Mouse (Mus musculus) small intestine, adult 2 months (tissue): ENCODE results near the gene Hes2. TPM values are rescaled to one million over a fixed set of nuclear protein-coding genes. Genes with fewer than 3 reads are reported as not detected.
A peak's percentile ranks its signal among the peaks of the same experiment; 100 is the strongest.

Experiments
- H3K27ac ChIP-seq: fragments of 200-500 bp; 2 replicates; pipeline ENCODE4 v1.5.1; 2012; ENCODE audit warnings: low read depth, low read length, control low read depth, inconsistent platforms; ENCODE audit not compliant: insufficient read depth
- H3K27me3 ChIP-seq: fragments of 200-500 bp; 2 replicates; pipeline ENCODE4 v1.6.1; 2012; ENCODE audit warnings: mild to moderate bottlenecking, moderate library complexity, low read length, inconsistent platforms; ENCODE audit not compliant: control insufficient read depth, insufficient read depth
- H3K36me3 ChIP-seq: fragments of 200-500 bp; 2 replicates; pipeline ENCODE4 v1.6.1; 2012; ENCODE audit warnings: mild to moderate bottlenecking, low read length, control low read depth, inconsistent platforms; ENCODE audit not compliant: control insufficient read depth, insufficient read depth
- H3K4me1 ChIP-seq: fragments of 200-500 bp; 2 replicates; pipeline ENCODE4 v1.6.1; 2012; ENCODE audit warnings: low read length, inconsistent platforms, mixed read lengths; ENCODE audit not compliant: control insufficient read depth, insufficient read depth, insufficient read length
- H3K4me3 ChIP-seq: fragments of 200-500 bp; 2 replicates; pipeline ENCODE4 v1.5.1; 2012; ENCODE audit warnings: low read depth, mild to moderate bottlenecking, control low read depth, inconsistent platforms, low read length, moderate library complexity
- CTCF ChIP-seq: fragments of 200-500 bp; IDR thresholded peaks from 2 replicates; pipeline ENCODE4 v1.5.1; 2012; ENCODE audit warnings: low read depth, mild to moderate bottlenecking, control low read depth, inconsistent platforms, low read length, moderate library complexity, mixed read lengths; ENCODE audit not compliant: insufficient replicate concordance, insufficient read length; ENCODE audit errors: extremely low read depth
- POLR2A ChIP-seq: fragments of 200-500 bp; IDR thresholded peaks from 2 replicates; pipeline ENCODE4 v1.6.1; 2012; ENCODE audit warnings: low read depth, mild to moderate bottlenecking, control low read depth, inconsistent platforms, low read length, moderate library complexity
- WGBS: fragments of 180-500 bp; shearing (Covaris S2); methylation state at CpG from one replicate; pipeline ENCODE4 v1.1.7; 2018; 5-methylcytosine and 5-hydroxymethylcytosine counted together
- polyA plus RNA-seq: library from polyadenylated mRNA; depleted of rRNA; stranded (reverse); fragments of >200 nt; gene quantifications from 2 replicates; pipeline ENCODE4 v1.2.3, GENCODE M21; 2012

The Hes2 gene
- polyA plus RNA-seq, 1 experiment = 51.7 TPM

- WGBS = 80% methylated on average over 9 of the region's 9 CpGs
- H3K27ac ChIP-seq = no peak overlapping the region
Measured at GRCm38 (mm10) chr4:152187142-152187541, 28.5 kb downstream of the Hes2 start.

GRCm38 (mm10) chr4:152188651-152189050 lies 30.0 kb downstream of the Hes2 start:
- H3K4me1 ChIP-seq = peaks cover 26% of the 10 kb centered on the region
- 0 out of 2 replicates have a peak, but pooled peaks cover under 1% of the 10 kb centered on the region for H3K36me3 ChIP-seq
- H3K4me3 ChIP-seq = no peak overlapping the region
- no peak for TF ChIP-seq POLR2A
- TF ChIP-seq CTCF = no peak
- 92% methylated on average over 2 of the region's 2 CpGs for WGBS
- no peak overlapping the region for H3K27ac ChIP-seq
- H3K27me3 ChIP-seq = no peaks in the 10 kb centered on the region

More at GRCm38 (mm10) chr4:152187142-152187541, 28.5 kb downstream of the Hes2 start:
- H3K4me1 ChIP-seq = peaks cover 23% of the 10 kb centered on the region
- TF ChIP-seq CTCF (no peak), POLR2A (no peak)
- no peak overlapping the region for H3K4me3 ChIP-seq
- 0 out of 2 replicates have a peak, but pooled peaks cover 2% of the 10 kb centered on the region for H3K36me3 ChIP-seq
- H3K27me3 ChIP-seq = no peaks in the 10 kb centered on the region

- Histone ChIP-seq H3K27me3 (no peaks in the 10 kb centered on the region), H3K4me3 (no peak overlapping the region), H3K36me3 (no peaks in the 10 kb centered on the region), H3K4me1 (peaks cover 26% of the 10 kb centered on the region), H3K27ac (no peak overlapping the region; the same call in 1 of the 2 replicates)
- TF ChIP-seq POLR2A (no peak), CTCF (no peak)
- 87% methylated on average over 6 of the region's 6 CpGs for WGBS
Measured at GRCm38 (mm10) chr4:152189071-152189470, 30.4 kb downstream of the Hes2 start.

- Histone ChIP-seq H3K27ac (peak overlapping the region; percentile 63), H3K36me3 (no peaks in the 10 kb centered on the region), H3K4me3 (no peak overlapping the region), H3K4me1 (peaks cover 31% of the 10 kb centered on the region), H3K27me3 (no peaks in the 10 kb centered on the region)
- 67% methylated on average over 4 of the region's 4 CpGs for WGBS
- TF ChIP-seq CTCF = no peak
- no peak for TF ChIP-seq POLR2A
Measured at GRCm38 (mm10) chr4:152189691-152190090, 31.0 kb downstream of the Hes2 start.

GRCm38 (mm10) chr4:152190096-152190653 lies 31.5 kb downstream of the Hes2 start:
- no peaks in the 10 kb centered on the region for H3K36me3 ChIP-seq
- H3K4me3 ChIP-seq = no peak overlapping the region
- peaks cover 29% of the 10 kb centered on the region for H3K4me1 ChIP-seq
- TF ChIP-seq POLR2A (no peak), CTCF (no peak)
- WGBS = 74% methylated on average over 11 of the region's 11 CpGs
- no peaks in the 10 kb centered on the region for H3K27me3 ChIP-seq
- peak overlapping the region; percentile 63 for H3K27ac ChIP-seq

GRCm38 (mm10) chr4:152190701-152191100 lies 32.0 kb downstream of the Hes2 start:
- WGBS = 66% methylated on average over 5 of the region's 5 CpGs
- TF ChIP-seq POLR2A (no peak), CTCF (no peak)
- no peak overlapping the region for H3K4me3 ChIP-seq
- no peaks in the 10 kb centered on the region for H3K27me3 ChIP-seq
- no peak overlapping the region; the same call in 1 of the 2 replicates for H3K27ac ChIP-seq
- H3K4me1 ChIP-seq = peaks cover 27% of the 10 kb centered on the region
- H3K36me3 ChIP-seq = no peaks in the 10 kb centered on the region

- WGBS = 50% methylated on average over 4 of the region's 4 CpGs
- peaks cover 25% of the 10 kb centered on the region; the same call in 1 of the 2 replicates for H3K4me1 ChIP-seq
- no peak overlapping the region for H3K27ac ChIP-seq
- no peak for TF ChIP-seq POLR2A
- TF ChIP-seq CTCF = no peak
- H3K36me3 ChIP-seq = no peaks in the 10 kb centered on the region
- H3K27me3 ChIP-seq = no peaks in the 10 kb centered on the region
- no peak overlapping the region for H3K4me3 ChIP-seq
Measured at GRCm38 (mm10) chr4:152192569-152192968, 33.9 kb downstream of the Hes2 start.
